Mouse (Mus musculus) heart, postnatal 10 days (tissue): Measurements from ENCODE around the gene Mtrex. TPM values are rescaled to one million over a fixed set of nuclear protein-coding genes. Genes with fewer than 3 reads are reported as not detected.

ENCODE experiments used
- DNase-seq, 2 experiments: peaks; one replicate each; pipeline ENCODE4 v3.0.0; 2021
- intact Hi-C: fragments of 180-260 bp; cut with DNase I; formaldehyde crosslinking; loops from one replicate; pipeline ENCODE4 v1.15.1; 2025
- total RNA-seq, 2 experiments: library from RNA; stranded (reverse); gene quantifications; 2 replicates each; pipeline ENCODE4 v1.2.3; 2021

The Mtrex gene
- total RNA-seq, 2 experiments from 2014 or later: 29.4 to 31.6 TPM

GRCm38 (mm10) chr13:112833253-112833894 lies 93.8 kb downstream of the Mtrex start:
- intact Hi-C loops: no loop called here

GRCm38 (mm10) chr13:112832589-112832988 lies 94.6 kb downstream of the Mtrex start:
- intact Hi-C loops: no loop called here
- DNase-seq: no peak

More at GRCm38 (mm10) chr13:112833253-112833894, 93.8 kb downstream of the Mtrex start:
- DNase-seq: no peak

GRCm38 (mm10) chr13:112829619-112830018 lies 97.6 kb downstream of the Mtrex start:
- intact Hi-C loops: no loop called here

GRCm38 (mm10) chr13:112825479-112825878 lies 101.7 kb downstream of the Mtrex start:
- DNase-seq: no peak
- intact Hi-C loops: no loop called here

More at GRCm38 (mm10) chr13:112829619-112830018, 97.6 kb downstream of the Mtrex start:
- DNase-seq: no peak

- intact Hi-C loops: no loop called here
- DNase-seq: peak; percentile 39 to 52
Measured at GRCm38 (mm10) chr13:112823911-112824648, 103.1 kb downstream of the Mtrex start.

GRCm38 (mm10) chr13:112823236-112823910 lies 103.8 kb downstream of the Mtrex start:
- intact Hi-C loops: no loop called here
- DNase-seq: peak in 1 of 2 experiments; percentile 48

GRCm38 (mm10) chr13:112822413-112822812 lies 104.8 kb downstream of the Mtrex start:
- intact Hi-C loops: no loop called here
- no peak for DNase-seq

- intact Hi-C loops: no loop called here
- DNase-seq: no peak
Measured at GRCm38 (mm10) chr13:112818125-112818524, 109.1 kb downstream of the Mtrex start.

Other genes with a start within 250 kb of the Mtrex start
- 10 to 100 TPM; 89.0 to 90.0 TPM for gene Plpp1, start 126.6 kb downstream of the Mtrex start, total RNA-seq
- 10 to 100 TPM; 12.8 to 15.9 TPM for gene Dhx29, start 56 bp upstream of the Mtrex start, total RNA-seq
- under 1 TPM; 0.14 to 0.37 TPM for gene Ccno, start 60.4 kb upstream of the Mtrex start, total RNA-seq
- gene Mcidas, start 66.4 kb upstream of the Mtrex start, total RNA-seq: not detected
- under 1 TPM in 1 of 2 experiments, not detected in 1; 0.17 TPM for gene Cdc20b, start 107.7 kb upstream of the Mtrex start, total RNA-seq
- 10 to 100 TPM; 49.0 to 59.0 TPM for gene Gpx8, start 119.0 kb upstream of the Mtrex start, total RNA-seq
- under 1 TPM in 1 of 2 experiments, not detected in 1; 0.60 TPM for gene Gzma, start 173.6 kb upstream of the Mtrex start, total RNA-seq